Mouse (Mus musculus): ENCODE results near the gene Polr2e.

Gene Polr2e

GRCm38 (mm10) chr10:80039559-80039979 lies at the start of gene Polr2e:
Polr2e (minus strand) TSS chr10:80039795.
- peak; percentile 97 for DNase-seq (ENCODE audit: inconsistent ontology term)

- no peak for DNase-seq (ENCODE audit: inconsistent ontology term)
Observed at GRCm38 (mm10) chr10:80089146-80089545, 49.6 kb upstream of the Polr2e start.

- no peak for DNase-seq (ENCODE audit: inconsistent ontology term)
Observed at GRCm38 (mm10) chr10:80087483-80087882, 47.9 kb upstream of the Polr2e start.

GRCm38 (mm10) chr10:80086847-80087246 lies 47.3 kb upstream of the Polr2e start:
- peak; percentile 68 for DNase-seq (ENCODE audit: inconsistent ontology term)

- peak; percentile 91 for DNase-seq (ENCODE audit: inconsistent ontology term)
Observed at GRCm38 (mm10) chr10:80084817-80085487, 45.4 kb upstream of the Polr2e start.

GRCm38 (mm10) chr10:80081075-80081474 lies 41.5 kb upstream of the Polr2e start:
- no peak for DNase-seq (ENCODE audit: inconsistent ontology term)

GRCm38 (mm10) chr10:80080396-80081070 lies 40.9 kb upstream of the Polr2e start:
- no peak for DNase-seq (ENCODE audit: inconsistent ontology term)

- DNase-seq (ENCODE audit: inconsistent ontology term) = no peak
Observed at GRCm38 (mm10) chr10:80078366-80078765, 38.8 kb upstream of the Polr2e start.

GRCm38 (mm10) chr10:80077312-80077711 lies 37.7 kb upstream of the Polr2e start:
- DNase-seq (ENCODE audit: inconsistent ontology term) = no peak

- no peak for DNase-seq (ENCODE audit: inconsistent ontology term)
Observed at GRCm38 (mm10) chr10:80076386-80076785, 36.8 kb upstream of the Polr2e start.

- no peak for DNase-seq (ENCODE audit: inconsistent ontology term)
Observed at GRCm38 (mm10) chr10:80075924-80076323, 36.3 kb upstream of the Polr2e start.

- peak; percentile 94 for DNase-seq (ENCODE audit: inconsistent ontology term)
Observed at GRCm38 (mm10) chr10:80074813-80075601, 35.4 kb upstream of the Polr2e start.

GRCm38 (mm10) chr10:80072623-80073489 lies 33.3 kb upstream of the Polr2e start:
- no peak for DNase-seq (ENCODE audit: inconsistent ontology term)

GRCm38 (mm10) chr10:80071516-80071900 lies 31.9 kb upstream of the Polr2e start:
- DNase-seq (ENCODE audit: inconsistent ontology term) = no peak

GRCm38 (mm10) chr10:80070837-80071515 lies 31.4 kb upstream of the Polr2e start:
- DNase-seq (ENCODE audit: inconsistent ontology term) = peak; percentile 97

- no peak for DNase-seq (ENCODE audit: inconsistent ontology term)
Observed at GRCm38 (mm10) chr10:80069948-80070450, 30.4 kb upstream of the Polr2e start.

- no peak for DNase-seq (ENCODE audit: inconsistent ontology term)
Observed at GRCm38 (mm10) chr10:80069251-80069650, 29.7 kb upstream of the Polr2e start.

GRCm38 (mm10) chr10:80063877-80064650 lies 24.5 kb upstream of the Polr2e start:
- DNase-seq (ENCODE audit: inconsistent ontology term) = no peak

- DNase-seq (ENCODE audit: inconsistent ontology term) = no peak
Observed at GRCm38 (mm10) chr10:80063104-80063503, 23.5 kb upstream of the Polr2e start.

Data from Muller cell, postnatal 12 days (primary cell).